Mouse (Mus musculus) skeletal muscle tissue, adult 2 months (tissue): ENCODE measurements around the gene Cilp2.
A peak's percentile ranks its signal among the peaks of the same experiment; 100 is the strongest.

ENCODE experiments used
- DNase-seq: peaks from one replicate; pipeline ENCODE4 v3.0.0-alpha.2; 2012; ENCODE audit warnings: low read depth, low spot score

Cilp2 gene

DNA sequence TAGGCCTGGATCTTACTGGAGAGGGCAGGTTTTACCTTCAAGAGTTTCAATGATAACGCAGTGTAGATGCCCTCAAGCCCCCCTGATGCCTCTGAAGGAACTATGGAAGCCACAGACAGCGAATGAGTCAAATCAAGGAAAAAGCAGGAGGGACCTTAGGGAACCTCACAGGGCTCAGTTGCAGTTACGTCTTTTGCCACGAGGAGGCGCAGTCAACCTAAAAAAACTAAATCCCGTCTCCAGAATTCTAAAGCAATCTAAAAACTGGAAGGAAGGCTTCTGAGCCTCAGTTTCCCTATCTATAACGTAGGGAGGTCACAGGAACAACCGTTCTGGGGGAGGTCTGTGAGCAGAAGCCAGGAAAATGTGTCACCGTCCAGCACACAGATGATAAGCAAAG is 13.3 kb downstream of the Cilp2 start:
- DNase-seq, result peak; percentile 49

DNA sequence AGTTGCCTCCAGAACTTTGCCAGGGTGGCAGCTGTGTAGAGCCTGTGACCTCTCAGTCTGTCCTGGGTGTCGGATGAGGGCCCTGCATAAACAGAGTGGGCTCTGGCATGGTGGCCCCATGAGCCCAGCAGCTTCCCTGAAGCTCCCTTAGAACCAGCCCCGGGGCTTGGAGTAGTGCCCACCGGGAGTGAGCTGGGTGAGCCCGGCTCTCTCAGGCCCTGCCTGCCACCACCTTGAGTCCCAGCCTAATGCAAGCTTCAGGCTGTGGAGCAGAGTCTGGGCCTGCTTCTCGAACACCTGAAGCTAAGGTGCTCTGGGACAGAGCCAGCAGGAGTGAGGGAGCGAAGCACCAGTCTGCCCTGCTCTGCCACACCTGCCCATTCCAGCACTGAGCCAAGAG is 16.6 kb downstream of the Cilp2 start:
- DNase-seq, result no peak

DNA sequence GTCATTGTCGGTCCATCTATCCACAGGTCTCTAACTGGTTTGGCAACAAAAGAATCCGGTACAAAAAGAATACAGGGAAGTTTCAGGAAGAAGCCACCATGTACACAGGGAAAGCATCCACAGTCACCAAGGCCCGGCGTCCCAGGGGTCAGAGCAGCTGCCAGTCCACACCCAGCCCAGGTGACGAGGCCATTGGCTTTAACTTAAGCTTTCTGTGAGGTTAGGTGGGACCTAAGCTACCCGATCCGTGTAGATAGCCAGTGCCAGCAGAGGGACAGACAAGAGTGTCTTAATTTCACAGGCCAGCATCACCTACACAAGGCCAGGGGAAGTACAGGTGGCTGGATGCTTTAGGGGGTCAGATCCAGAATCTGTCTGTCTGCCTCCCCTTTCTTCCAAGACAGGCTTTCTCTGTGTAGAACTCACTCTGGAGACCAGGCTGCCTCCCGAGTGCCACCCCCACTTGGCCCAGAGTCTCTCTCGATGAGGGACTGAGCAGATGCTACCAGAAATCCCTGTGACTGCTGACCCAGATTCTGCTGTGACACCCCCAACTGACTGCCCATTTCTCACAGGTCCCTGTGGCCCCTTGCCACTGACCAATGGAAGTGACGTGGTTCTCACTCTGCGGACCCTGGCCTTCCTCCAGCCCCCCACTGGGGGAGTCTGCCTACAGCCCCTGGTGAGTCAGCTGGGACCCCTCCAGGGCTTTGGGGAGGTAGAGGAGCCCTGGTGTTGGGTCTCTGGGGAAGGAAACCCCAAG is 17.3 kb downstream of the Cilp2 start:
- DNase-seq, result no peak

DNA sequence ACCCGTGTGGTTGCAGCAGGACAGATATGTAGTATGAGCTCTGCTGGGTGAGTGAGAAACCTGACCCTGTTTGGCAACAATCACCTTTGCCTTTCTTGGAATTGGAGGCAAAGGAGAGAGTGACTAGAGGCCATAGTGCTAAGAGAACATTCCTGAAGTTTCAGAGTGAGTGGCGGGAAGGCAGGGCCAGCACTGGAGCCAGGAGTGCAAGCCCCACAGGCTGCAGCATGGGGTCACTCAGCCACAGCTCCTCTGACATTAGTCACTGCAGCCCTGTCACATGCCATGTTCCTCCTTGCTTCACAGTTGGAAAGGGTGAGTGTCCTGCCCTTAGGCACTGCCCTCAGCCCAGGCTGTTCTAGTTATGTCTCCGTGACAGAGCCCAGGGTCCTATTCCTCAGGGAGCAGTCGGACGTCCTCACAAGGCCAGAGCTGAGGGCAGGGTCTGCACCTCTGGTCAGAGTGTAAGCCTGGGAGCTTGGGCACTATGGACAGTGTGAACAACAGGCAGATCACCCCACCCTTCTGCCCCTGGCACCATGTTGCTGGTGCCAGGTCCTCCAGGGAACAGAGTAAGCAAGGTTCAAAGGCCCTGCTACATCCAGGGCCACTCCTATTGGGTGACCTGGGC is 19.7 kb downstream of the Cilp2 start:
- DNase-seq, result peak; percentile 44

DNA sequence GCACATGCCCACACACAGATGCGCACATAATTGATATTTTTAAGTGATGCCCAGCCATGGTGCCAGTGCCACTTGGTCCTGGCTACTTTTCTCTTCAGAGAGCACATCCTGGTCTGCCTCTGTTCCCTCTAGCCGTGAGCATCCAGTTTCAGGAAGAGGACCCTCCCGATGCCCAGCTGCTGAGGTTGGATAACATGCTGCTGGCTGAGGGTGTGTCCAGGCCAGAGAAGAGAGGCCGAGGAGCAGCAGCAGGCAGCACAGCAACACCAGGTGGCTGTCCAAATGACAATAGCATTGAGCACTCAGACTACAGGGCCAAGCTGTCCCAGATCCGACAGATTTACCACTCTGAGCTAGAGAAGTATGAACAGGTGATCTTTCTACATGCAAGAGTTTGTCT is 23.3 kb downstream of the Cilp2 start:
- DNase-seq, result no peak

DNA sequence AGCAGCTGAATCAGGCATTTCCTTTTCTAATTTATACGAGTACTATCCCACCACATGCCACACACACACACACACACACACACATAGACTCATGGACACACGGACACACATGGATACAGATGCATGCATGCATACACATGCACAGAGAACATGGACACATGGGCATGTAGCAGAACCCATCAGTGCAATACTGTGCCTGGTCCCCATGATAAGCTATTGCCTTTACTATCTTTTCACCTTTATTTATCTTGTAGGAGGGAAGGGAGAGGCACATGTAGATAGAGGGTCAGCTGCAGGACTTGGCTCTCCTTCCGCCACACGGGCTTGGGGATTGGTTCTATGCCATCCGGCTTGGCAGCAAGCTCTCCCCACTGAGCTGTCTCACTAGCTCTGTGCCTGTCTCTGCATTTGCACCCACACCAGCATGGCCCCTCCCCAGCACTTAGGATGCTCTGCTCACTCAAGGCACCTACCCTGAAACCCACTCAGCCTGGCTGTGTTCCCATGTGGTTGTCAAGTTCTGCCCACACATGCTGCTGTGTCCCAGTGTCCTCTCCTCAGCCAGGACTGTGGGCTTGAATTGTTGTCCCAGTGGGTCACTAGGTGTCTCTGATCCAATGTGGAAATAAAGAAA is 24.0 kb downstream of the Cilp2 start:
- no peak for DNase-seq

DNA sequence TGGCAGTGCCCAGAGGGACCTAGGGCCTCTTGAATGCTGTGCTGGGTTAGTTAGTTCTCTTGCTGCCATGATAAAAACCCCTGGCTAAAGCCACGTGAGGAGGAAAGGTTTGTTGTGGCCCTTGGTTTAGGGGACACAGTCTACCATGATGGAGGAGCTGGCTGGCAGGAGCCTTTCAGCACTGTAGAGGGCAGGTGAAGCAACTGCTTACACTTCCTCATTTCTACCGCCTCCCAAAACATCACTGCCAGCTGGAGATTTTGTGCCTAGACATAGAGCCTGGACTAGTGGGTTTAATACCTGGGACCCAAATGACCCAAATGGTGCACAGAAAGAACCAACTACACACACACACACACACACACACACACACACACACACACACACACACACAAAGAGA is 26.2 kb downstream of the Cilp2 start:
- DNase-seq, result no peak

DNA sequence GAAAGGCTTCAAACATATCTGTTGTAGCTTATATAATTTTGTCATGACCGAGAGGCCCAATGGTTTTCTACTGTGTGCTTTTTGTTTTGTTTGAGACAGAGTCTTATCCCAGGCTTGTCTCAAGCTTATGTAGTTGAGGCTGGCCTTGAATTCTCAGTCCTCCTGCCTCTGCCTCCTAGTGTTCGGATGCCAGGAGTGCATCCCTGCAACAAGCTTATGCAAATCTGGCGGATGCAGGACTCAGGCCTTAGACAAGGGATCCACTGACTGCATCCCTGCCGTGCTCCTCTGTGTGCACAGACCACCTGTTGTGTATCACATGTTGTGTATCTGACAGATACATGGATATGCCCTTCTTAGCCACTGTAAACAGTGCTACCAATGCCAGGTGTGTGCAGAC is 26.7 kb downstream of the Cilp2 start:
- no peak for DNase-seq

DNA sequence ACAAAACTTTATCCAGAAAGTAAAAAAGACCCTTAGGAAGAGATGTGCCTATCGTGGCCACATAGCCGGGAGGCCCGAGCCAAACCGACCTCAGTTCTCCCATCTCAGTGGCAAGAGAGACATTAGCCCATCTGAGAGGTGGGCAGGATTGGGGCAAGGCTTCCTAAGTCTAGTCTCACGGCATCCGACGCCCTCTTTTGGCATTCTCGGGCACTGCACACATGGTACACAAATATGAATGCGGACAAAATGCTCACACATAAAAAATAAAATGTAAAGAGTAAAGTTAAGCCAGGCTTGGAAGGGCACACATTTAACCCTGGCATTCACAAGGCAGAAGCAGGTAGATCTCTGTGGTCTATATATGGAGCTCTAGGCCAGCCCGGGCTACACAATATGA is 33.6 kb downstream of the Cilp2 start:
- DNase-seq, result no peak

DNA sequence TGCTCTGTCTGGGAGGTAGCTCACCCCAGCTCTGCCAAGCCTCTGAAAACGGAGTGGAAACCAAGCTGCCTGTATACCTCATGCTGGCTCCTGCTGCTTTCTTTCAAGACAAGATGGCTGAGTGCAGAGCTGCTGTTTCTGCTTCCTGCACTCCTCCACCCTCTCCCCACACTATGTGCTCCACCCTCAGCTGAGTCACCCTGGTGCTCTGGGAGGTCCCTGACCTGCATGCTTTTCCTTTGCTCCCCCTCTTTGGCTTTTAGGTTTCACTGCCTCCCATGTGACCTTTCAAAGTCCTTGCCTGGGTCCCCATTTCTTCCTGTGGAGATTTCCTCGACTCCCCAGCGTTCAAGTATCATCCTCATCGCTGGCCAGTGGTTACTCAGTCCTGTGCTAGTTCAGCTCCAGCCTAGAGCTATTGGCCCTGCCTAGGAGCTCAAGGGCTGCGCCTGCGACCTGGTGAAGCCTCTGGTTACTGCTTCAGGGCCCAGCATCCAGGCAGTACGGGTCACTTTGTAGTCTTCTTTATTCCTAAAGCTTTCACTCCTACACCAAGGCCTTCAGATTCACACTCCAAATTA is 36.5 kb downstream of the Cilp2 start:
- DNase-seq, result no peak

DNA sequence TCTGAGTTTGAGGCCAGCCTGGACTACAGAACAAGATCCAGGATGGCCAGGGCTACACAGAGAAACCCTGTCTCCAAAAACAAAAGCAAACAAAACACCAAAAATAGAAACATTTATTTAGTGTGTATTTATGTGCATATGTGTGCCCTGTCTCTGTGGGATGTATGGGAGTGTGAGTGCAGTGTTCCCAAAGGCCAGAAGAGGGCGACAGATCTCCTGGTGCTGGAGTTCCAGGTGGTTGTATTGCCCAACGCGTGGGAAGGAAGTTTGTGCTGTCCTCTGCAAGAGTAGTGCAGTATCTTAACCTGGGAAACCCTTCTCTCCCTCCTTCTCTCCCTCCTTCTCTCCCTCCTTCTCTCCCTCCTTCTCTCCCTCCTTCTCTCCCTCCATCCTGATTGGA is 37.6 kb downstream of the Cilp2 start:
- DNase-seq, result no peak

DNA sequence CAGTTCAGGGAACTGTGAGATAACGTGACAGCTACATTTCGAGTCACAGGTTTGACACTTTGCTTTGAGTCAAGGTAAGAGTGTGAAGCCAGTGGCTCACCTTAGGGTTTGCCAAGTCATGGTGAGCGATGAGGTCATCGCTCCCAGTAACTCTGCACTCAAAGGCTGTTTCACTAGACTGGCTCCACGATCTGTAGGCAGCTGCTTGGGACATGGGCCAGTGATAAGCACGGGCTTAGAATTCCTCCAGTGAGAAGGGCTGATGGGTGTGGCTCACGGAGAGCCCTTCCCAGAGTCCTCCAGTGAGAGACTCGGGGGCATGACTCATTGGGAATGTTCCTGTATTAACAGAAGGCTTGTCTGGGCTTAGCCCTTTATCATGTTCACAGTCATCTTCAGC is 38.5 kb downstream of the Cilp2 start:
- DNase-seq, result no peak

DNA sequence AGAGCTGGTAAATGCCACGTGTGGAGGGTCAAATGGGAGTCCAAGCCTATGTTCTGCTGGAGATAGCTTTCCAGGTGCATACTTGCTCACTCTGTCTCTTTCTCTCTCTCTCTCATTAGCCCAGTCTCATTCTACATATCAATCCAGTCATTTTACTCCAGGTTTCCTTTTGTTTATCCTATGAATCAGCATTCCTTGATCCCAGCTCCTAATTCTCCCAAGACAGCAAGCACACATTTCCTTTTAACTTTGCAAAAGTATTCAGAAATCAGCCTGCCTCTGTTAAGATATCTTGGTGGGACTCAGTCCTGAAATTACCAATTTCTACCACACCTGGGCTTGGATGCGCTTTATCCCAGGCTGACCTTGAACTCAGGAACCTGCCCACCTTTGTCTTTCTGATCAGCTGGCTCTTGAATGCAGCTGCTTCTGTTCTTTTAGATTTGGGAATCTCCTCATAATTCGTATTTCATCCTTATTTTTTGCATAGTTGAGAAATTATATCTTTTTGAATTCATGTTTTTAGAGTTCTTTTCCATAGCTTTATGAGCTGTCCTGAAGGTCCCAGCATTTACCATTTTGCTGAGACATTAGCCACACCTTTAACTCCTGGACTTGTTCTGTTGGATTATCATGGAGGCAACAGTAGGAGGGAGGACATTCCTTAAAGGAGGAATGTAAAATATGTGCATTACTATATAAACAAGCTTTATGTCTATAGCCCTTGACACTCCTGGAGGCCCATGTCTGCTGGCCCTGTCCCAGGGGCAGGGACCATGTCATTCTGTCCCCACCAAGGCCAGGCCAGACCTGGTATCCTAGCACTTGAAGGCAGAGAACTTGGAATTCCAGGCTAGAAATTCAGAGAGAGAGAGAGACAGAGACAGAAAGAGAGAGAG is 40.1 kb downstream of the Cilp2 start:
- no peak for DNase-seq

DNA sequence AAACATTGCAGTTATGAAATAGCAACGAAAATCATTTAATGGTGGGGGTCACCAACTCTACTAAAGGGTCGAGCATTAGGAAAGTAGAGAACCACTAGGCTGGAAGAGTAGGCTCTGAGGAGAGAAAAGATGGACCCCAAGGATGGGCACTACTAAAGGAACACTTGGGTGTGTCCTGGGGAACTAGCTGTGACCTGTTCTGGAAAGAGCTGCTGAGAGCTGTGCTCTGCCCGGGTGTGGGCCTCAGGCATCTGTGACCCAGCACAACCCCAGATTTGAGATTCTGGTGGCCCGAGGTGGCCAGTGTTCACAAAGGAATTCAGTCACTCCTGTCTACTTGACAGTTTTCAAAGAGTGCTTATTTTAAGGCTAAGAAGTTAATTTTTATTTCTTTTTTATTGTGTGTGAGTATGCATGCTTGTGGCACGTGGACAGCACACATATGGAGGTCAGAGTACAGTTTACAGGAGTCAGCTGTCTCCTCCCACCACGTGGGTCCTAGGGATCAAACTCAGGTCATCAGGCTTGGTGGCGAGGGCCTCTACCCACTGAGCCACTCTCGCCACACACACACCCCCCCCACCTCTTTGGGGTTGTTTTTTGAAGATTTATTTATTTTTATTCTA is 50.3 kb downstream of the Cilp2 start:
- no peak for DNase-seq

DNA sequence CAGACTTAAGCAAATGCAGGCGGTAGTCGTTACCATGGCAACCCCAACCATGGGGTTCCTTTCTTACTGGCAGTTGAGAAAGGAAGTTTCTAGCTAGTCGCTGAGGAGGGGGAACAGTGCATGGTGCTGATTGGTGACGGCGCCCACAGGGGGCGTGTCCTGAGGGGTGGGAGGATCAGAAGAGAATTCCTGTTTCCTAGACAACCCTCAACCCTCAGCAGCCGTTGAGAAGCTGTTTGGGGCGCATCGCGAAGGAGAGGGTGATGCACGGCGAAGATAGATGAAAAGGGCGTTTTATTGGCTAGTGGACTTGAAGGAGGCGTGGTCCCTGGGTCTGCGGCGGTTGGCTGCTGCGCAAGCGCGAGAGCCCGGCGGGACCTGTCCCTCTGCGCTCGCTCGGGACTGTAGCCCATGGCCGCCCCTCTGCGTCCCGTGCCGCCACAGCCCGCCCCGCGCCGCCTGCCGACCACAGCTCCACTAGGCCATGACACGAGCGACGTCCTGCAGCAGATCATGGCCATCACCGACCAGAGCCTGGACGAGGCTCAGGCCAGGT is 55.1 kb downstream of the Cilp2 start, which contains the start of gene Pbx4:
Gene Pbx4 (plus strand): TSS at position 194 of the 556 bp plus-strand sequence.
- peak; percentile 79 for DNase-seq
